Mouse (Mus musculus) heart, postnatal 0 days (tissue): ENCODE results near the gene Atf2.

Experiments
- CTCF ChIP-seq: IDR thresholded peaks from 2 replicates; pipeline ENCODE4 v1.5.1; 2016; ENCODE audit warnings: antibody characterized with exemption, control low read depth, low read depth
- EP300 ChIP-seq: IDR thresholded peaks from 2 replicates; pipeline ENCODE4 v1.6.1; 2016; ENCODE audit warnings: antibody characterized with exemption, low read depth

DNA sequence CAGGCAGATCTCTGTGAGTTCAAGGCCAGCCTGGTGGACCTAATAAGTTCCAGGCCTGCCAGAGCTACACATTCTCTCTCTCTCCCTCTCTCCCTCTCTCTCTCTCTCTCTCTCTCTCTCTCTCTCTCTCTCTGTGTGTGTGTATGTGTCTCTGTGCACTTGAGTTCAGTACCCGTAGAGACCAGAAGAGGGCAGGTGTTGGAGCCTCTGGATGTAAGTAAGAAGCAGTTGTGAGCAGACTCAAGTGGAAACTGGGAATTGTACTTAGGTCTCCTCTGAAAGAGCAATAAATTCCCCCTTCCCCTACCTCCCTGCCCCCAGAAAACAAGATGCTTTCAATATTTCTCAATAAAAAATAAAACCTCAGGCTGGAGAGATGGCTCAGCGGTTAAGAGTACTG is 11.1 kb upstream of the Atf2 start:
- no peak for TF ChIP-seq CTCF
- no peak for TF ChIP-seq EP300
